Mouse (Mus musculus) ES-Bruce4 (cell line): ENCODE measurements around the gene Sln.

ENCODE experiments used
- CTCF ChIP-seq: IDR thresholded peaks from one replicate; pipeline ENCODE4 v1.8.1; 2011; ENCODE audit warnings: low read depth, low read length
- POLR2A ChIP-seq: IDR thresholded peaks from one replicate; pipeline ENCODE4 v1.8.1; 2011; ENCODE audit warnings: low read length; ENCODE audit not compliant: insufficient read depth

DNA sequence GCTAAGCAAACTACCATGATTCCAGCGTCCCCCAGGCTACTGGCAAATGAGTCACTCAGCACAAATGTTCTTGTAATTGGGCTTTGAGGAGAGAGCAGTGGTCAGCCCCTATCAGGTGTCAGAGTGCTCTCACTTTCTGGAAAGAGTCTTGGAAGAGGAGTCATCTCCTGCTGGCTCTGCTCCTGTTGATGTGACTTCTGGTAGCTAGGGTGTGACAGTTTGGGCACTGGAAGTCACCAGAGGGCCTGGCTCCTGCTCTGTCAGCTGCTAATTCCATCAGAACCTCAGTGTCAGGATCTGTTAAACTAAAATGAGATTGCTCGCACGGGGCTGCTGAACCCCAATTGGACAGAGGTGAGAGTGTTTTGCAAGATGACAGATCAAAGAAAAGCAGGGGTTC lies 14.9 kb upstream of the Sln start:
- no peak for TF ChIP-seq POLR2A
- TF ChIP-seq CTCF, result no peak
